Mouse (Mus musculus) erythroblast, adult 5-6 weeks (primary cell): Measurements from ENCODE around the gene Stk35. TPM values are rescaled to one million over a fixed set of nuclear protein-coding genes. Genes with fewer than 3 reads are reported as not detected.

Experiments used
- total RNA-seq, 2 experiments: library from RNA; stranded (forward) in 1 of 2; stranded (reverse) in 1 of 2; fragments of 150-400 nt in 1 of 2; fragments of 200-764, 138-1000 nt in 1 of 2; gene quantifications; 2 replicates each; pipeline versions ENCODE4 v1.2.3 to v1.2.4; 2015 to 2017; ENCODE audit warnings: low replicate concordance in 2 of 2

Gene Stk35
- total RNA-seq, 2 experiments from 2014 or later = 3.3 to 4.9 TPM

Other genes with a start within 250 kb of the Stk35 start
- gene Sirpa, start 207.7 kb upstream of the Stk35 start, total RNA-seq (2015; ENCODE audit: low replicate concordance) = 46.3 and 59.8 TPM in 2 replicates
- 45.0 and 60.8 TPM in 2 replicates for gene Sirpa, start 207.7 kb upstream of the Stk35 start, total RNA-seq (2017; ENCODE audit: low replicate concordance)
- not detected in 2 replicates for gene Pdyn, start 100.7 kb upstream of the Stk35 start, total RNA-seq (2015; ENCODE audit: low replicate concordance)
- gene Pdyn, start 100.7 kb upstream of the Stk35 start, total RNA-seq (2017; ENCODE audit: low replicate concordance) = not detected in 2 replicates
- gene Tgm3, start 211.8 kb downstream of the Stk35 start, total RNA-seq (2015; ENCODE audit: low replicate concordance) = 0.63 and 2.3 TPM in 2 replicates
- 0.28 TPM in 1 of 2 replicates, not detected in the other for gene Tgm3, start 211.8 kb downstream of the Stk35 start, total RNA-seq (2017; ENCODE audit: low replicate concordance)